Mouse (Mus musculus): Measurements from ENCODE around the gene Rasl11a. TPM values are rescaled to one million over a fixed set of nuclear protein-coding genes. Genes with fewer than 3 reads are reported as not detected.
A peak's percentile ranks its signal among the peaks of the same experiment; 100 is the strongest.

Rasl11a gene
- polyA plus RNA-seq, 1 experiment from 2014 or later, result 8.1 TPM

DNA sequence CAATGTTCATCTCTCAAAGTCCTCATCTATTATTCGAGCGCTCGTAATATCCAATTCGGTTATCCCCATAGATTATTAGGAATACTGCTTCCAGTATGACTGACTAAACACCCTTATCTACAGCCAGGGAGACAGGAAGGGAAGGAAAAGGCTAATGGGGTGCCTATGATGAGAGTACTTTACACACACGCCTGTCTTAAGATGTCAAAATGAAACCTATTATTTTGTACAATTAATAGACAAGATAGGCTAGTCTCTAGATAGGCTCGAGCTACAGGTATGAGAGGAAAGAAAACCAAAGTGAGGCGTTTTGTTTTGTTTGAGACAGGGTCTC is 12.5 kb upstream of the Rasl11a start:
- 50% methylated on average over 7 of the region's 7 CpGs for WGBS
- H3K27ac ChIP-seq (replicated peaks), result peak overlapping the region; percentile 90
- H3K4me2 ChIP-seq, result peak overlapping the region; percentile 75
- peak overlapping the region; percentile 94 for H3K9ac ChIP-seq
- no peak for ATAC-seq (ENCODE audit: extremely low read depth, insufficient number of reproducible peaks, low FRiP score, low TSS enrichment)
- H3K27me3 ChIP-seq (replicated peaks), result no peaks in the 10 kb centered on the region
- peaks cover 22% of the 10 kb centered on the region for H3K4me1 ChIP-seq
- no peaks in the 10 kb centered on the region for H3K9me3 ChIP-seq
- H3K4me3 ChIP-seq, result peak overlapping the region; percentile 95
- H3K36me3 ChIP-seq, result peaks cover 34% of the 10 kb centered on the region

DNA sequence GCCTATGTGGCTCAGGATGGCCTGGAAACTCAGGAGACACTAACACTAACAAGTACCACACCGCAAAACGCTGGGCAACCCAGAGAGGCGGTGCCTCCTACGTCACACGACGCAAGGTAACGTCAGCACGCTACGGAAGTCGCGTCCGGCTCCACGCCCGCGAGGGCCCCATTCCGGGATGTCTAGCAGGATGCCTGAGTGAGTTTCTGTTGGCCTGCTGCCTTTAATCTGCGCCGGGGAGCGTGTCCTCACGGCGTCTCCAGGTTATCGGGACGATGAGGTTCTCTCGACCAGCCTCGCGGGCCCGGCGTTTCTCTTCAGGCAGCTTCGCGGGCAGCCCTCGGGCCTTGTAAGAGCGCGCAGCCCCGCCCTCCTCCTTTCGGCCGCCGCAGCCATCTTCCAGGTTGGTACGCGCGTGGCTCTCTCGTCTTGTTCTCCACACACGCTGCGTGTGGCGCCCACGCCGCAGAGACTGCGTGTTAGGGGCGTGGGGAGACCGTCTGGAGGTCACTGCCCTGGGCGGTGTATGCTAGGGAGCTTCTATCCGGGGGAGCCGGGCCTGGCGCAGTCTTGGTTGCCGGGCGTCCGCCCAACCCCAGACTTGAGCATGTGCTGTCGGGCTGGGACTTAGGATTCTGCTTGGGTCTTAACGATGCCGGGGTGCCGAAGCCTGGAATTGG is 12.0 kb upstream of the Rasl11a start, which contains the start of gene Rpl21:
Rpl21 (plus strand) TSS at position 122 of the 680 bp plus-strand sequence.
- peak within 1 kb of the TSS; percentile 75 for H3K4me2 ChIP-seq
- no peaks in the 10 kb centered on the region for H3K27me3 ChIP-seq (replicated peaks)
- 0% methylated on average over 60 of the region's 60 CpGs for WGBS
- H3K27ac ChIP-seq (replicated peaks), result peak within 1 kb of the TSS; percentile 90
- H3K4me3 ChIP-seq, result peak within 1 kb of the TSS; percentile 95
- peaks cover 22% of the 10 kb centered on the region for H3K4me1 ChIP-seq
- peak; percentile 96 for ATAC-seq (ENCODE audit: extremely low read depth, insufficient number of reproducible peaks, low FRiP score, low TSS enrichment)
- no peaks in the 10 kb centered on the region for H3K9me3 ChIP-seq
- peak within 1 kb of the TSS; percentile 94 for H3K9ac ChIP-seq
- peaks cover 39% of the 10 kb centered on the region for H3K36me3 ChIP-seq

DNA sequence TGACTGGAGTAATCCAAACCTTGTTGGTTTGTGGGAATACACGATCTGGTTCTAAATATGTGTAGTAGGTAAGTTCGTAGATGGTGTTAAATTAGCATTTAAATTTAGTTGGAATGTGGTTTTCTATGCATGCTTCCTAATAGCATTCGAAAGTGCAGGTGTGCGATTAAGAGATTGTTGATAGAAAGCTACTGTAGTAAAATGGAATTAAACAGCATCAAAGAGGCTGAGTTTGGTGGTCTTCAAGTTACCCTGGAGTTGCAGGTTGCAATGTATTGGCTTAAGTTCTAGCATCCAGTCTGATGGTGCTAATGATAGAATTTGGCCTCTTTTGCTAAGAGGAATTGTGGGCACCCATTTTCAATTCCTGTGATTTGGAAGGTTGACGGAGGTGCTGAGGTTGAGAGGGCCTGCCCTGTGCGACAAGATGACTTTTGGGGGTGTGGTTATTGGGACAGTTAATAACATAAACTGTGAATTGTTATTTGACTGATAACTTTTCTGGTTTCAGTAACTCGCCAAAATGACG is 11.1 kb upstream of the Rasl11a start:
- Histone ChIP-seq H3K4me2 (peak overlapping the region; percentile 75), H3K27ac (replicated peaks) (no peak overlapping the region; the same call in 1 of the 2 replicates), H3K36me3 (peaks cover 47% of the 10 kb centered on the region), H3K9me3 (no peaks in the 10 kb centered on the region), H3K4me1 (peaks cover 22% of the 10 kb centered on the region), H3K9ac (peak overlapping the region; percentile 94), H3K27me3 (replicated peaks) (no peaks in the 10 kb centered on the region), H3K4me3 (peak overlapping the region; percentile 95)
- 14% methylated on average over 8 of the region's 8 CpGs for WGBS
- no peak for ATAC-seq (ENCODE audit: extremely low read depth, insufficient number of reproducible peaks, low FRiP score, low TSS enrichment)

DNA sequence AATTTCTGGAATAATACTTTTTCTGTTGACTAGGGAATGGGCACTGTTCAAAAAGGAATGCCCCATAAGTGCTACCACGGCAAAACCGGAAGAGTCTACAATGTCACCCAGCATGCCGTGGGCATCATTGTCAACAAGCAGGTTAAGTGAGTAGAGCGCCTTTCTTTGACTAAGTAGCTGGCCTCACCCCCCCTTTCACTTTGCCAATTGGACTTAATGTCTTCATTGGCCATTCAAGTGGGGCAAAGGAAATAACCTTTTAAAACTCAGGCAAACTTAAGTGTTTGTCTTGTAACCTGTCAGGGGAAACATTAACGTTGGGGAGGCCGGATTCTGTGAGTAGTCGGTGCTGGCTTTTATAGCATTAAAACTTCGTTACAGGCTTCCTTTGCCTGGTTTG is 9.9 kb upstream of the Rasl11a start:
- no peak for ATAC-seq (ENCODE audit: extremely low read depth, insufficient number of reproducible peaks, low FRiP score, low TSS enrichment)
- no peak overlapping the region for H3K4me3 ChIP-seq
- no peaks in the 10 kb centered on the region for H3K9me3 ChIP-seq
- no peak overlapping the region for H3K27ac ChIP-seq (replicated peaks)
- no peak overlapping the region for H3K4me2 ChIP-seq
- no peaks in the 10 kb centered on the region for H3K27me3 ChIP-seq (replicated peaks)
- peaks cover 22% of the 10 kb centered on the region for H3K4me1 ChIP-seq
- H3K36me3 ChIP-seq, result peaks cover 54% of the 10 kb centered on the region
- WGBS, result 84% methylated on average over 8 of the region's 8 CpGs
- peak overlapping the region; percentile 94; the same call in 1 of the 2 replicates for H3K9ac ChIP-seq

DNA sequence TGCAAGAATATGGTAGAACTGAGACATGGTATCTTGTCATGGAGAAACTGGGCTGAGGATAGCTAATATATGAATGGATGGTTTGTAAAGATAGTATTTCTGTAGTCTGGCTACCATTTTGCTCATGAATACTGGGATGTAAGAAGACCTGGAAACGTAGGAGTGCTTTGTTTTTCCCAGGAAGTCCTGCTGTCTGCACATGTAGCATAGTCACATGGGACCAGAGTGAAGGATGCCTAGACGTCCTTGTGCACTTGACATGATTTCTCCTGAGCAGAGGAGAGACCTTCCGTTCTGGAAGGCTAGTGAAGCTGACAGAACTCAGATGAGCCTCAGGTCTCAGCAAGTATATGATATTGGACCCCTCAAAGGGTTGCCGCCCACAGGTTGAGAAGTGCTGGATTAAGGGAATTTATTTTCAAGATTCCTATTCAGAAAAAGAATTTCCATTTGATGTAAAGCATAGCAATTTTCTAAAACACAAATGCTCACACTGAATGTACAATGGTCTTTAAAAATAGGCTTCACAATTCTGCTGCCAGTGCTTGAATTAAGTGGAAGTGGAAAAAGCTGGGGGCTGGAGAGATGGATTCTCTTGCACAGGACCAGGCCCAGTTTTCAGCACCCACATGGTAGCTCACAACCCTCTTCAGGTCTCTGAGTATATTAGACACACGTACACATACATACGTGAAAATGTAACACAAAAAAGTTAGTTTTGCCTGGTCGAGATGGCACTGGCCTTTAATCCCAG is 6.7 kb upstream of the Rasl11a start:
- peaks cover 56% of the 10 kb centered on the region for H3K36me3 ChIP-seq

DNA sequence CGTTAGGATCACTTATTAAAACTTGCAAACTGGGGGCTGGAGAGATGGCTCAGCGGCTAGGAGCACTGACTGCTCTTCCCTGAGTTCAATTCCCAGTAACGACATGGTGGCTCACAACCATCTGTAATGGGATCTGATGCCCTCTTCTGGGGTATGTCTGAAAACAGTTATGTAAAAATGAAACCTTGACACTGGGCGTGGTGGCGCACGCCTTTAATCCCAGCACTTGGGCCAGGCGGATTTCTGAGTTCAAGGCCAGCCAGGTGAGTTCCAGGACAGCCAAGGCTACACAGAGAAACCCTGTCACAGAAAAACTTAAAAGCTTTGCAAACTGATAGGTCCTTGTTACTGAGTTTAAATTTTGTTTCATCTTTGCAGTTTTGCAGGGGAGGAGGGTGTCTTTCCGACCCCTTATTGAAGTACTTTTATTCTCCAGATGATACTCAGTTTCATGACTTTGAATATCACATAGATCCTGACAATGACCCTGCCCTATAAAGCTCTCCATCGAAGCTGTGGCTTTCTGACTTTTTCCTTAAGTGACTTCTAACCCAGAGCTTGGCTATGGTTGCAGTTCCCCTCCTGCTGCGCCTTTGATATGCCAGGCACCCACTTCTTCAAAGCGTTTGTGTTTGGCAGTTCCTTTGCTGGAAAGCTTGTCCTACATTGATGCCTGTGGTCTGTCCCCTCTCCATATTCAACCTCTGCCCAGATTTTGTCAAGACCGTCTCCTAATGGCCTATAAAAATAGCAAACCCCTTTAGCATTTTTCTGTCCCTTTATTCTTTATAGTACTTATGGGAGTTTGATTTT is 5.8 kb upstream of the Rasl11a start:
- no peak for ATAC-seq (ENCODE audit: extremely low read depth, insufficient number of reproducible peaks, low FRiP score, low TSS enrichment)
- no peak overlapping the region for H3K27ac ChIP-seq (replicated peaks)
- no peak overlapping the region for H3K9ac ChIP-seq
- 44% methylated on average over 12 of the region's 12 CpGs for WGBS
- H3K4me1 ChIP-seq, result peaks cover 12% of the 10 kb centered on the region
- H3K9me3 ChIP-seq, result no peaks in the 10 kb centered on the region
- H3K36me3 ChIP-seq, result peaks cover 56% of the 10 kb centered on the region
- H3K27me3 ChIP-seq (replicated peaks), result no peaks in the 10 kb centered on the region
- no peak overlapping the region for H3K4me2 ChIP-seq
- H3K4me3 ChIP-seq, result no peak overlapping the region

More for the DNA sequence above, 6.7 kb upstream of the Rasl11a start:
- Histone ChIP-seq H3K4me3 (no peak overlapping the region), H3K4me1 (peaks cover 16% of the 10 kb centered on the region), H3K9ac (no peak overlapping the region), H3K4me2 (no peak overlapping the region), H3K9me3 (no peaks in the 10 kb centered on the region), H3K27ac (replicated peaks) (no peak overlapping the region), H3K27me3 (replicated peaks) (no peaks in the 10 kb centered on the region)
- ATAC-seq (ENCODE audit: extremely low read depth, insufficient number of reproducible peaks, low FRiP score, low TSS enrichment), result no peak
- 58% methylated on average over 7 of the region's 7 CpGs for WGBS

DNA sequence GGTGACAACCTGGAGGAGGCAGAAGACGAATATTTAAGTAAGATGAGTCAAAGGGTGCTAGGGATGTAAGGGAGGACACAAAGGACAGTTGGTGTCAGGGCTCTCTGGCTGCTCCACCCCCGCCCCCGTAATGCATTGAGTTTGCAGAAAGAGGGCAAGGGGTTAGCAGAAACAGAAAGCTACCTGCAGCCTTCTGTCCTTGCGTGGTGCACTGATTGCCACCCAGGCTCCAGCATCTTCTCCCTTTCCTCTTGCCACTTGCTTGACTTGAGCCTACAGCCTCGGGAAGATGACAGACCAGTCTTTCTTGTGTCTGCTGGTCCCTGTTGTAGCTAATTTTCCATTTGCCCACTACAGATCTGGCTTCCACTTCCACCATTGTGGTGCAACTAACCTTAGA is 5.1 kb upstream of the Rasl11a start:
- WGBS, result 41% methylated on average over 5 of the region's 5 CpGs
- peaks cover 8% of the 10 kb centered on the region for H3K4me1 ChIP-seq
- H3K36me3 ChIP-seq, result peaks cover 49% of the 10 kb centered on the region
- H3K4me3 ChIP-seq, result no peak overlapping the region
- H3K4me2 ChIP-seq, result no peak overlapping the region
- H3K9ac ChIP-seq, result no peak overlapping the region
- no peaks in the 10 kb centered on the region for H3K27me3 ChIP-seq (replicated peaks)
- no peak overlapping the region for H3K27ac ChIP-seq (replicated peaks)
- H3K9me3 ChIP-seq, result no peaks in the 10 kb centered on the region
- ATAC-seq (ENCODE audit: extremely low read depth, insufficient number of reproducible peaks, low FRiP score, low TSS enrichment), result no peak

DNA sequence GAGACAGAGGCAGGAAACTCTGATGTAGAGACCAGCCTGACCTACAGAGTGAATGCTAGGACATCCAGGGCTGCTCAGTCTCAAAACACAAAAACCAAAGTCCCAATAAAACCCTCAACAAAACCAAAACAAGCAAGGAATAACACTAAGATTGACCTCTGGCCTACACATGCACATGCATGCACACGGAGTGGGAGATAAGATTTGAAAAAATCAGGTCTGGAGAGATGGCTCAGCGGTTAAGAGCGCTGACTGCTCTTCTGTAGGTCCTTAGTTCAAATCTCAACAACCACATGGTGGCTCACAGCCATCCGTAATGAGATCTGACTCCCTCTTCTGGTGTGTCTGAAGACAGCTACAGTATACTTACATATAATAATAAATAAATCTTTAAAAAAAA is 4.4 kb upstream of the Rasl11a start:
- no peak for ATAC-seq (ENCODE audit: extremely low read depth, insufficient number of reproducible peaks, low FRiP score, low TSS enrichment)
- H3K9me3 ChIP-seq, result no peaks in the 10 kb centered on the region
- no peaks in the 10 kb centered on the region for H3K27me3 ChIP-seq (replicated peaks)
- H3K4me2 ChIP-seq, result no peak overlapping the region
- H3K27ac ChIP-seq (replicated peaks), result no peak overlapping the region
- H3K4me1 ChIP-seq, result peaks cover 7% of the 10 kb centered on the region
- H3K36me3 ChIP-seq, result peaks cover 42% of the 10 kb centered on the region
- H3K4me3 ChIP-seq, result no peak overlapping the region
- no peak overlapping the region for H3K9ac ChIP-seq
- WGBS, result 62% methylated on average over 4 of the region's 4 CpGs

DNA sequence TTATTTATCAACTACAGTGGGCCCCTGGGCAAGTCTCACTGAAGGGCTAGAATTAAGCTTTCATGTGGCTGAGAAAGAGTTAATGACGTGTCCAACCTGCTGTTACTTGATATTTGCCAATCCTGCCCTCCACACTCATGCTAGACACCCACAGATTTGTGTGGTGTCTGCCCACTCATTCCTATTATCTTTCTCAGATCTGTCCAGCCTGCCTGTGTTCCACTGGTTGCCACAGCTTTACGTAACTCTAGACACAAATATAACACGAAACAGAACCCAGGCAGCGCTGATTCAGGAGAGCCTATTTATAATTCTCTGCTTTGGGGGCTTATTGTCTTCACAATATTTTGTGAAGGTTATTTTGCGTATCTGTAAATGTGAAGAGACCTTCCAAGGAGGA is 3.6 kb upstream of the Rasl11a start:
- WGBS, result 84% methylated on average over 5 of the region's 5 CpGs
- H3K27ac ChIP-seq (replicated peaks), result no peak overlapping the region

DNA sequence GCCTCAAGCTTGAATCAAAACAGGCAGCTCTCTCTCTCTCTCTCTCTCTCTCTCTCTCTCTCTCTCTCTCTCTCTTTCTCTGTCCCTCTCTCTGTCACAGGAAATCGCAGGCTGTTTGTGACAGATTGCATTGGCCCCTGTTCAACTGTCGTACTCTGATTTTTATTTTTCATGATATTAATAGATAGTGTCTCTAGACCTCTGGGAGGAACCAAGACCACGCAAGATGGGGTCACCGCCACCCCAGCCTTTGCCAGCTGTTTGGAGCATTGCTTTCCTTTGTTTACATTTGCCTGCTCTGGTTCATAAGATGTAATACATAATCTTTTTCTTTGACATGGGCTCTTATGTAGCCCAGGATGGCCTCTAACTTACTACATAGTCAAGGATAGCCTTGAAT is 2.9 kb upstream of the Rasl11a start:
- Histone ChIP-seq H3K36me3 (peaks cover 26% of the 10 kb centered on the region), H3K9me3 (no peaks in the 10 kb centered on the region), H3K27ac (replicated peaks) (no peak overlapping the region), H3K9ac (no peak overlapping the region), H3K4me2 (no peak overlapping the region), H3K4me3 (no peak overlapping the region), H3K4me1 (peaks cover 18% of the 10 kb centered on the region), H3K27me3 (replicated peaks) (peaks cover 7% of the 10 kb centered on the region; the same call in 1 of the 2 replicates)
- ATAC-seq (ENCODE audit: extremely low read depth, insufficient number of reproducible peaks, low FRiP score, low TSS enrichment), result no peak
- 87% methylated on average over 4 of the region's 4 CpGs for WGBS

More for the DNA sequence above, 3.6 kb upstream of the Rasl11a start:
- no peak for ATAC-seq (ENCODE audit: extremely low read depth, insufficient number of reproducible peaks, low FRiP score, low TSS enrichment)
- no peak overlapping the region for H3K9ac ChIP-seq
- no peaks in the 10 kb centered on the region for H3K9me3 ChIP-seq
- H3K4me2 ChIP-seq, result no peak overlapping the region
- H3K4me1 ChIP-seq, result peaks cover 16% of the 10 kb centered on the region
- peaks cover 7% of the 10 kb centered on the region; the same call in 1 of the 2 replicates for H3K27me3 ChIP-seq (replicated peaks)
- H3K36me3 ChIP-seq, result peaks cover 33% of the 10 kb centered on the region
- no peak overlapping the region for H3K4me3 ChIP-seq

All from heart, embryonic 13.5 days (tissue).